Mouse (Mus musculus) stomach, embryonic 14.5 days (tissue): Measurements from ENCODE around the gene D17H6S53E. TPM values are rescaled to one million over a fixed set of nuclear protein-coding genes. Genes with fewer than 3 reads are reported as not detected.

Source experiments
- ATAC-seq: fragments of 200-750 bp; cut with Nextera tagmentation; 2 replicates; pipeline ENCODE4 v1.8.0; 2017; ENCODE audit warnings: low read depth, moderate TSS enrichment; ENCODE audit not compliant: insufficient number of reproducible peaks, insufficient read depth, low FRiP score
- H3K27ac ChIP-seq: fragments of 300-500 bp; sonication (generic); 2 replicates; pipeline ENCODE4 v1.5.1; 2014; ENCODE audit warnings: mild to moderate bottlenecking, low read length, moderate library complexity, mixed read lengths
- H3K27me3 ChIP-seq: fragments of 300-500 bp; sonication (generic); 2 replicates; pipeline ENCODE4 v1.6.1; 2014; ENCODE audit warnings: low read length, control low read depth, mixed read lengths; ENCODE audit not compliant: control insufficient read depth, insufficient read depth
- H3K36me3 ChIP-seq: fragments of 300-500 bp; sonication (generic); 2 replicates; pipeline ENCODE4 v1.6.1; 2014; ENCODE audit warnings: mild to moderate bottlenecking, control low read depth, low read length, moderate library complexity, mixed read lengths; ENCODE audit not compliant: control insufficient read depth, insufficient read depth
- H3K4me1 ChIP-seq: fragments of 300-500 bp; sonication (generic); 2 replicates; pipeline ENCODE4 v1.6.1; 2014; ENCODE audit warnings: low read length, control low read depth, mixed read lengths; ENCODE audit not compliant: control insufficient read depth, insufficient read depth
- H3K4me2 ChIP-seq: fragments of 300-500 bp; sonication (generic); replicated peaks from 2 replicates; pipeline ENCODE4 v1.6.1; 2014; ENCODE audit warnings: low read depth, low read length, control low read depth
- H3K4me3 ChIP-seq: fragments of 300-500 bp; sonication (generic); 2 replicates; pipeline ENCODE4 v1.5.1; 2014; ENCODE audit warnings: low read depth, low read length, control low read depth
- H3K9ac ChIP-seq: fragments of 300-500 bp; sonication (generic); replicated peaks from 2 replicates; pipeline ENCODE4 v1.6.1; 2014; ENCODE audit warnings: low read depth, mild to moderate bottlenecking, control low read depth, low read length, moderate library complexity, mixed read lengths
- H3K9me3 ChIP-seq: fragments of 300-500 bp; sonication (generic); 2 replicates; pipeline ENCODE4 v1.6.1; 2016; ENCODE audit warnings: low read depth, low read length, control low read depth; ENCODE audit not compliant: control insufficient read depth
- WGBS: fragments of 180-500 bp; shearing (Covaris S2); extraction: QIAGEN DNeasy Blood & Tissue Kit; methylation state at CpG from one replicate; pipeline ENCODE4 v1.1.7; 2014; 5-methylcytosine and 5-hydroxymethylcytosine counted together
- polyA plus RNA-seq: library from polyadenylated mRNA; unstranded; fragments of >200 nt; fragmentation: Nextera tagmentation; extraction: Ambion mirVana; gene quantifications from 2 replicates; pipeline ENCODE4 v1.2.1, GENCODE M21; 2014

D17H6S53E gene
- polyA plus RNA-seq, 1 experiment from 2014 or later, result 13.3 TPM

- 67% methylated on average over 3 of the region's 3 CpGs for WGBS
- no peak overlapping the region for H3K4me2 ChIP-seq
- peaks cover 4% of the 10 kb centered on the region for H3K36me3 ChIP-seq
- H3K4me1 ChIP-seq, result peaks cover 17% of the 10 kb centered on the region
- 0 out of 2 replicates have a peak overlapping the region, but pooled peaks have one; percentile 10 for H3K9ac ChIP-seq
- no peak overlapping the region for H3K4me3 ChIP-seq
- ATAC-seq, result no peak
- H3K27ac ChIP-seq, result no peak overlapping the region
- no peaks in the 10 kb centered on the region for H3K27me3 ChIP-seq
- H3K9me3 ChIP-seq, result no peaks in the 10 kb centered on the region
These were observed 6.0 kb downstream of the D17H6S53E start for GRCm38 (mm10) chr17:35132174-35132560.

- H3K36me3 ChIP-seq, result peaks cover 2% of the 10 kb centered on the region
- H3K9ac ChIP-seq, result no peak overlapping the region
- H3K27ac ChIP-seq, result no peak overlapping the region
- WGBS, result 90% methylated on average over 7 of the region's 7 CpGs
- H3K4me2 ChIP-seq, result no peak overlapping the region
- no peaks in the 10 kb centered on the region for H3K27me3 ChIP-seq
- ATAC-seq, result no peak
- H3K9me3 ChIP-seq, result no peaks in the 10 kb centered on the region
- H3K4me1 ChIP-seq, result peaks cover 12% of the 10 kb centered on the region
- no peak overlapping the region for H3K4me3 ChIP-seq
These were observed 7.3 kb downstream of the D17H6S53E start for GRCm38 (mm10) chr17:35133517-35133916.

GRCm38 (mm10) chr17:35134801-35135590 lies 8.8 kb downstream of the D17H6S53E start, which contains the start of gene Bag6:
Bag6 (plus strand) TSS chr17:35135178.
- Histone ChIP-seq H3K4me2 (peak within 1 kb of the TSS; percentile 88), H3K4me1 (peaks cover 12% of the 10 kb centered on the region), H3K4me3 (peak within 1 kb of the TSS; percentile 67), H3K9me3 (no peaks in the 10 kb centered on the region), H3K27me3 (no peaks in the 10 kb centered on the region), H3K27ac (peak within 1 kb of the TSS; percentile 92), H3K9ac (peak within 1 kb of the TSS; percentile 84), H3K36me3 (peaks cover 16% of the 10 kb centered on the region)
- WGBS, result under 1% methylated on average over 66 of the region's 66 CpGs
- ATAC-seq, result peak; percentile 93

- ATAC-seq, result peak; percentile 54
- H3K36me3 ChIP-seq, result peaks cover 24% of the 10 kb centered on the region
- no peaks in the 10 kb centered on the region for H3K27me3 ChIP-seq
- H3K9me3 ChIP-seq, result no peaks in the 10 kb centered on the region
- peak overlapping the region; percentile 67 for H3K4me3 ChIP-seq
- peaks cover 12% of the 10 kb centered on the region for H3K4me1 ChIP-seq
- 1% methylated on average over 43 of the region's 43 CpGs for WGBS
- peak overlapping the region; percentile 88 for H3K4me2 ChIP-seq
- H3K9ac ChIP-seq, result peak overlapping the region; percentile 84
- peak overlapping the region; percentile 92 for H3K27ac ChIP-seq
These were observed 9.6 kb downstream of the D17H6S53E start for GRCm38 (mm10) chr17:35135591-35136320.

GRCm38 (mm10) chr17:35139269-35139668 lies 13.1 kb downstream of the D17H6S53E start:
- Histone ChIP-seq H3K36me3 (peaks cover 59% of the 10 kb centered on the region), H3K27me3 (no peaks in the 10 kb centered on the region), H3K9ac (no peak overlapping the region), H3K9me3 (no peaks in the 10 kb centered on the region), H3K27ac (no peak overlapping the region), H3K4me1 (peaks cover 12% of the 10 kb centered on the region), H3K4me2 (no peak overlapping the region), H3K4me3 (no peak overlapping the region)
- 93% methylated on average over 3 of the region's 3 CpGs for WGBS
- ATAC-seq, result no peak

- ATAC-seq, result no peak
- Histone ChIP-seq H3K4me2 (no peak overlapping the region), H3K27me3 (no peaks in the 10 kb centered on the region), H3K27ac (no peak overlapping the region), H3K4me3 (no peak overlapping the region), H3K4me1 (peaks cover 12% of the 10 kb centered on the region), H3K9me3 (no peaks in the 10 kb centered on the region), H3K36me3 (peaks cover 71% of the 10 kb centered on the region), H3K9ac (no peak overlapping the region)
- 78% methylated on average over 16 of the region's 16 CpGs for WGBS
These were observed 14.4 kb downstream of the D17H6S53E start for GRCm38 (mm10) chr17:35140490-35140996.

DNA sequence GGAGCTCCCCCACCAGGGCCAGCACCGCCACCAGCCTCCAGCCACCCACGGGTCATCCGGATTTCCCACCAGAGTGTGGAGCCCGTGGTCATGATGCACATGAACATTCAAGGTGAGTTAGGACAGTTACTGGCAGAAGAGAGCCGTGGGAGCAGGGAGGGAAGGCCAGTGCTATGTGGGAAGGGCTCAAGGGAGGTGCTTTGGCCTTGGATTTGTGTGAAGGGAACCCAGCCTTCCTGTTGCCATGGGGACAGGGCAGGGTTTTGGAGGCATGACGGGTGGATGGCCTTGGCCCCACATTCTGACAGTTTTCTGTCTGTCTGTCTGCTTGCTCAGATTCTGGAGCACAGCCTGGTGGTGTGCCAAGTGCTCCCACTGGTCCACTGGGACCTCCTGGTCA lies 15.8 kb downstream of the D17H6S53E start:
- no peak overlapping the region for H3K4me3 ChIP-seq
- peaks cover 4% of the 10 kb centered on the region; the same call in 1 of the 2 replicates for H3K4me1 ChIP-seq
- no peak overlapping the region for H3K9ac ChIP-seq
- no peak overlapping the region for H3K27ac ChIP-seq
- peaks cover 85% of the 10 kb centered on the region for H3K36me3 ChIP-seq
- no peak for ATAC-seq
- 90% methylated on average over 6 of the region's 6 CpGs for WGBS
- no peaks in the 10 kb centered on the region for H3K9me3 ChIP-seq
- no peak overlapping the region for H3K4me2 ChIP-seq
- H3K27me3 ChIP-seq, result no peaks in the 10 kb centered on the region

GRCm38 (mm10) chr17:35146139-35146538 lies 20.0 kb downstream of the D17H6S53E start:
- Histone ChIP-seq H3K9ac (no peak overlapping the region), H3K36me3 (peaks cover 97% of the 10 kb centered on the region), H3K27me3 (no peaks in the 10 kb centered on the region), H3K4me2 (no peak overlapping the region), H3K4me1 (no peaks in the 10 kb centered on the region), H3K9me3 (no peaks in the 10 kb centered on the region), H3K4me3 (no peak overlapping the region), H3K27ac (no peak overlapping the region)
- WGBS, result 86% methylated on average over 5 of the region's 5 CpGs
- no peak for ATAC-seq
